Mouse (Mus musculus) cerebellum, adult 2 months (tissue): ENCODE results near the gene Exd1.

Experiments used
- CTCF ChIP-seq: fragments of 200-500 bp; IDR thresholded peaks from 2 replicates; pipeline ENCODE4 v1.5.1; 2011; ENCODE audit warnings: low read depth, mild to moderate bottlenecking, control low read depth, low read length, moderate library complexity, borderline replicate concordance; ENCODE audit not compliant: insufficient read depth
- POLR2A ChIP-seq: fragments of 200-500 bp; IDR thresholded peaks from 2 replicates; pipeline ENCODE4 v1.6.1; 2011; ENCODE audit warnings: low read length, control low read depth, borderline replicate concordance; ENCODE audit not compliant: insufficient read depth

DNA sequence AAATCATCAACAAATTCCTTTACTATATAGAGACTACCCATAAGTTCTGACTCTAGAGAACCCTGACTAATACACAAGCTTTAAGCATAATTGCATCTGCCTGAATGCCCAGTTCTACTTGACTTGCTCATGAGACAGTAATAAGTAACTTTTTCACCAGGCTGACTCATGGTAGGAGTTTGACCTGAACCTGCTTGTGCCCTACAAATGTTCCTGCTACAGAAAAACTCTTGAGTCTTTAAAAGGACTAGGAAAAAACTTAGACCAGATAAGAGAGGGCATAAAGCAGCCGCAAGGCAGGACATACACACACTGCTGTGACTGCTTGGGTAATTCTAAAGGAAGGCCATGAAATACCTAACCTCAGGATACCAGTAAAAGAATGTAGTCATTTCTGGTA is 65.1 kb downstream of the Exd1 start:
- TF ChIP-seq POLR2A (no peak), CTCF (no peak)
